Mouse (Mus musculus) liver, embryonic 14.5 days (tissue): ENCODE results near the gene Trim7. TPM values are rescaled to one million over a fixed set of nuclear protein-coding genes. Genes with fewer than 3 reads are reported as not detected.

Experiments
- ATAC-seq: fragments of 200-750 bp; cut with Nextera tagmentation; 2 replicates; pipeline ENCODE4 v1.8.0; 2017; ENCODE audit warnings: moderate number of reproducible peaks, mild to moderate bottlenecking, moderate library complexity; ENCODE audit not compliant: insufficient read depth
- DNase-seq, 3 experiments: peaks; one replicate each; pipeline ENCODE4 v3.0.0-alpha.2; 2012 to 2013; ENCODE audit warnings: low read depth in 3 of 3, low spot score in 3 of 3
- H3K27ac ChIP-seq: fragments of 300-500 bp; sonication (generic); 2 replicates; pipeline ENCODE4 v1.5.1; 2014; ENCODE audit warnings: moderate library complexity, mild to moderate bottlenecking, control low read depth, inconsistent platforms
- H3K27me3 ChIP-seq: fragments of 300-500 bp; sonication (generic); 2 replicates; pipeline ENCODE4 v1.6.1; 2014; ENCODE audit warnings: mild to moderate bottlenecking, low read length, moderate library complexity; ENCODE audit not compliant: control insufficient read depth, insufficient read depth
- H3K36me3 ChIP-seq: fragments of 300-500 bp; sonication (generic); replicated peaks from 2 replicates; pipeline ENCODE4 v1.6.1; 2014; ENCODE audit warnings: low read depth; ENCODE audit not compliant: control insufficient read depth, insufficient read depth
- H3K4me1 ChIP-seq, 2 experiments: fragments of 200-500 bp in 1 of 2; fragments of 300-500 bp in 1 of 2; sonication (generic) in 1 of 2; replicated peaks; 2 replicates each; pipeline ENCODE4 v1.6.1; 2012 to 2014; ENCODE audit warnings: antibody characterized with exemption in 1 of 2, inconsistent platforms in 1 of 2, low read length in 1 of 2; ENCODE audit not compliant: control insufficient read depth in 2 of 2, insufficient read depth in 2 of 2
- H3K4me2 ChIP-seq: fragments of 300-500 bp; sonication (generic); 2 replicates; pipeline ENCODE4 v1.6.1; 2014; ENCODE audit warnings: low read depth, mild to moderate bottlenecking, control low read depth, moderate library complexity
- H3K4me3 ChIP-seq, 2 experiments: fragments of 200-500 bp in 1 of 2; fragments of 300-500 bp in 1 of 2; sonication (generic) in 1 of 2; 2 replicates each; pipeline ENCODE4 v1.5.1; 2012 to 2014; ENCODE audit warnings: low read depth in 2 of 2, low read length in 2 of 2, mild to moderate bottlenecking in 2 of 2, control low read depth in 1 of 2, inconsistent platforms in 1 of 2, moderate library complexity in 1 of 2; ENCODE audit not compliant: insufficient read depth in 1 of 2
- H3K9ac ChIP-seq: fragments of 300-500 bp; sonication (generic); replicated peaks from 2 replicates; pipeline ENCODE4 v1.6.1; 2014; ENCODE audit warnings: mild to moderate bottlenecking, control low read depth, moderate library complexity
- H3K9me3 ChIP-seq: fragments of 300-500 bp; sonication (generic); 2 replicates; pipeline ENCODE4 v1.6.1; 2016; ENCODE audit warnings: low read length, mixed read lengths; ENCODE audit not compliant: control insufficient read depth
- CTCF ChIP-seq: IDR thresholded peaks from 2 replicates; pipeline ENCODE4 v1.5.1; 2016; ENCODE audit warnings: antibody characterized with exemption, low read depth, control low read depth
- EP300 ChIP-seq: IDR thresholded peaks from 2 replicates; pipeline ENCODE4 v1.6.1; 2016; ENCODE audit warnings: antibody characterized with exemption, low read depth
- WGBS: fragments of 180-500 bp; shearing (Covaris S2); extraction: QIAGEN DNeasy Blood & Tissue Kit; methylation state at CpG from one replicate; pipeline ENCODE4 v1.1.7; 2014; ENCODE audit not compliant: insufficient replicate concordance; 5-methylcytosine and 5-hydroxymethylcytosine counted together
- polyA plus RNA-seq, 2 experiments: library from polyadenylated mRNA; depleted of rRNA in 1 of 2; stranded (reverse) in 1 of 2; unstranded in 1 of 2; fragments of >200 nt; fragmentation: Nextera tagmentation in 1 of 2; extraction: Ambion mirVana in 1 of 2; gene quantifications; 2 replicates each; pipeline versions ENCODE4 v1.2.1 to v1.2.3; 2012 to 2014

Trim7 gene
- polyA plus RNA-seq, 2 experiments = 0.04 to 0.23 TPM

DNA sequence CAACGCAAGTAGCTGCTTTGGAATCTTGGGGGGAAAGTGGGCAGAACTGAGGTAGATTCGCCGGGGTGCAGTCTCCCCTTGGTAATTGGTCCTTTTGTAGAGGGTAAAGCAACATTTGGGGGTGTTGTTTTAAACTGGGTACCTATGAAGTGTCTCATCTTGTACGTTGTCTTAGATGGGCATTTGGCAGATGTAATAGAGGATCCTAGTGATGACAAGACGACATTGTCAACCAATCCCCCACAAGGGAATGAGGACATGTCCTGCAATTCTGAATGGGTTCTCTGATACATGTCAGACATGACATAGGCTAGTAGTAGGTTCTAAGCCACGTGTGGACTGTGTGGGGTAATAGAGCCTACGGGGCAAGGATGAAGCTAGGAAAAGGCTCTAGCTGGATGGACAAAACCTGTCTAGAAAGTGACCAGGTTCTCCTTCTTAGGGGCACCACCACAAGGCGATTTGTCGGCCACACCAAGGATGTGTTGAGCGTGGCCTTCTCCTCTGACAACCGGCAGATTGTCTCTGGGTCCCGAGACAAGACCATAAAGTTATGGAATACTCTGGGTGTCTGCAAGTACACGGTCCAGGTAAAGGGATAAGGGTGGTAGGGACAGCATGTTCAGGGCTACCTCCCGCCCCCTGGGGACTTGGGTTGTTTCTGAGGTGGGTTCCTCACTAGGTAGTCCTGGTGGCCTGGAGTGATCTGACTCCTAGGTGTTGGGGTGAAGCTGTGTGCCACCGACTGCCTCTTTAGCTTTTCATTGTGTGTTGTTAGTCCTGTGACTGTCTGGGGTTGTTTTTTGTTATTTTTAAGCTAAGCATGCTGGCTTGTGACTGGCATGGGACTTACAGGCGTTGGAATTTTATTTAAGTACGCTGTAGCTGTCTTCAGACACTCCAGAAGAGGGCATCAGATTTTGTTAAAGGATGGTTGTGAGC lies 23.8 kb upstream of the Trim7 start:
- peak overlapping the region; percentile 83 to 95 for H3K4me3 ChIP-seq
- WGBS = 46% methylated on average over 17 of the region's 17 CpGs
- no peaks in the 10 kb centered on the region for H3K9me3 ChIP-seq
- H3K9ac ChIP-seq = peak overlapping the region; percentile 96
- peak overlapping the region; percentile 94 for H3K4me2 ChIP-seq
- peak overlapping the region; percentile 39 for H3K27ac ChIP-seq
- H3K4me1 ChIP-seq = peaks cover 13 to 32% of the 10 kb centered on the region in 2 experiments
- DNase-seq (no peak), ATAC-seq (no peak)
- no peaks in the 10 kb centered on the region for H3K27me3 ChIP-seq
- TF ChIP-seq CTCF (no peak), EP300 (no peak)
- H3K36me3 ChIP-seq = peaks cover 61% of the 10 kb centered on the region

DNA sequence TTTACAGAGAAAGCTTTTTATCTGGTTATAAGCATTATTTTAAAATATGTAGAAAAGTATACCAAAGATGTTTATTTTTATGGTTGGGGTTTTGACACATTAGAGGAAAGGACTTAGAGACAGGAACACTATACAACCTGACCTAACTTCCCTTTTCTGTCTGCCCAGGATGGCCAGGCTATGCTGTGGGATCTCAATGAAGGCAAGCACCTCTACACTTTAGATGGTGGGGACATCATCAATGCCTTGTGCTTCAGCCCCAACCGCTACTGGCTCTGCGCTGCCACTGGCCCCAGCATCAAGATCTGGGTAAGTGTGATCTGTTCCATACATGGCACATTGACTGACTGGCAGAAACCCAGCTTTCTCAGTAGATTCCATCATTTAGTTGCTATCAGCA lies 22.0 kb upstream of the Trim7 start:
- Histone ChIP-seq H3K27ac (no peak overlapping the region), H3K36me3 (peaks cover 72% of the 10 kb centered on the region)
- WGBS = 91% methylated on average over 2 of the region's 2 CpGs

DNA sequence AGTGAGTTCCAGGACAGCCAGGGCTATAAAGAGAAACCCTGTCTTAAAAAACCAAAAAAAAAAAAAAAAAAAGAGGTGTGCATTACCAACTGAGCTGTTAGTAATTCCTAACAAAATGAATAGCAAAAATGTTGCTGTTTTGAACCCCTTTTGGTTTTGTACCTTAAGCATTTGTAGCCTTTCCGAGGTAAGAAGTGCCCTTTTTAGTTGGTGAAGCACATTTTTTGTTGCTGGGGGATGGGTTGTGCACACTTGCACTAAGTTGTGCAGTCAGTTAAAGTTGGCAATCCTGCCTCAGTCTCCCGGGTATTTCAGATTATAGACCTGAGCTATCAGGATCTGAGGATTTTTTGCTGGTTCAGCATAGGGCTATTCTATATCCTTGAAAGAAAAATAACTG lies 21.0 kb upstream of the Trim7 start:
- Histone ChIP-seq H3K27ac (no peak overlapping the region), H3K9ac (no peak overlapping the region), H3K9me3 (no peaks in the 10 kb centered on the region), H3K4me3 (no peak overlapping the region), H3K4me2 (no peak overlapping the region), H3K36me3 (peaks cover 76% of the 10 kb centered on the region), H3K27me3 (no peaks in the 10 kb centered on the region), H3K4me1 (peaks cover 0 to 14% of the 10 kb centered on the region in 2 experiments)
- no peak for DNase-seq
- TF ChIP-seq EP300 = no peak
- no peak for TF ChIP-seq CTCF
- ATAC-seq = no peak
- WGBS = 69% methylated on average over 2 of the region's 2 CpGs

More for the DNA sequence above, 22.0 kb upstream of the Trim7 start:
- no peak overlapping the region for H3K4me3 ChIP-seq
- TF ChIP-seq EP300 (no peak), CTCF (no peak)
- ATAC-seq (no peak), DNase-seq (no peak)
- H3K27me3 ChIP-seq = no peaks in the 10 kb centered on the region
- no peak overlapping the region for H3K9ac ChIP-seq
- H3K4me1 ChIP-seq = peaks cover 0 to 15% of the 10 kb centered on the region in 2 experiments
- no peak overlapping the region for H3K4me2 ChIP-seq
- H3K9me3 ChIP-seq = no peaks in the 10 kb centered on the region

DNA sequence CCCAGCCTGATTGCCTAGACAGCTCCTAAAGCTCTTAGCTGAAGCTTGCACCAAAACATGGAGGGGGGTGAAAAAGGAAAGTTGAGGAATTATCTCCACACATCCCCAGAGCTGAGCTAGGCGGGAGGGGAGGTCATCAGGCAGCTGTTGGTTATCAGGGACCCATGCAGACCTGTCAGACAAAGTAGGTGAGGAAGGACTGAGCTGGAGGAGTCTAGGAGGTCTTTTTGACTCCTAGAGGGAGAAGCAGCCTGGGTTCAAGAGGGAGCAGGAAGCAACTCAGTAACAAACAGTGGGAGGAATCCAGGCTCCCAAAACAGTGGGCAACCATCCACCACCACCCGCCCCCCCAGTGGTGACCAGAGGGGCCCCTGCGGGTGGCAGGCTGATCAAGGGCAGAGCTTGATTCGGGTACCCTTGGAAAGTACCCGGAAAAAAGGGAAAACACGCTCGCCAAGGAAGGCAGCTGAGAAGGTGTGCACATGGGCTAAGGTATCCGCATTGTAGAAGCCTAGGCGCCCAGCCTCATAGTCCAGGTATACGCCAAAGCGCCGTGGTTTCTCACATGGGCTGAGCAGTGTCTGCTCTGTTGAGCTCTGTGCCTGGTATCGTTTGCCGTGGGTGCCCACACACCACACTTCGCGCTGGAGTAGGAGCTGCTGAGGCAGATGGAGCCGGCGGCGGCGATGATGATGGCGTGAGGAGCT lies 18.9 kb upstream of the Trim7 start:
- H3K27me3 ChIP-seq = no peaks in the 10 kb centered on the region
- H3K27ac ChIP-seq = no peak overlapping the region
- WGBS = 49% methylated on average over 21 of the region's 21 CpGs
- peak; percentile 64 for ATAC-seq
- no peak overlapping the region for H3K4me3 ChIP-seq
- no peak for TF ChIP-seq EP300
- TF ChIP-seq CTCF = no peak
- H3K4me1 ChIP-seq = peaks cover 0 to 8% of the 10 kb centered on the region in 2 experiments
- no peak overlapping the region for H3K4me2 ChIP-seq
- no peak for DNase-seq
- H3K9ac ChIP-seq = no peak overlapping the region
- no peaks in the 10 kb centered on the region for H3K9me3 ChIP-seq
- H3K36me3 ChIP-seq = peaks cover 80% of the 10 kb centered on the region
